Mouse (Mus musculus): ENCODE measurements around the gene Mup16.
"Not testable (repeated sequence)": the region's sequence is repeated elsewhere in the genome, so short reads cannot be mapped to it uniquely, and the experiment has no call there.

Mup16 gene

GRCm38 (mm10) chr4:61519431-61519830, at the start of gene Mup16:
TSS of gene Mup16 (minus strand) at chr4:61519531.
- not testable (repeated sequence) for DNase-seq (ENCODE audit: low spot score in 2 of 2)

GRCm38 (mm10) chr4:61555887-61556286, 36.6 kb upstream of the Mup16 start:
- not testable (repeated sequence) for DNase-seq (ENCODE audit: low spot score in 2 of 2)

Measured in heart, adult 9 months (tissue).